Mouse (Mus musculus) urinary bladder, postnatal 10 days (tissue): ENCODE data around the gene Mapkap1.

Experiments used
- DNase-seq: peaks from one replicate; pipeline ENCODE4 v3.0.0; 2022; ENCODE audit warnings: low spot score

Gene Mapkap1

GRCm38 (mm10) chr2:34531801-34532298 lies 125.3 kb downstream of the Mapkap1 start:
- DNase-seq, result no peak

- no peak for DNase-seq
Observed at GRCm38 (mm10) chr2:34532394-34532793, 125.8 kb downstream of the Mapkap1 start.

GRCm38 (mm10) chr2:34533281-34533680 lies 126.7 kb downstream of the Mapkap1 start:
- DNase-seq, result no peak

GRCm38 (mm10) chr2:34534996-34535395 lies 128.4 kb downstream of the Mapkap1 start:
- no peak for DNase-seq

- no peak for DNase-seq
Observed at GRCm38 (mm10) chr2:34537356-34537755, 130.8 kb downstream of the Mapkap1 start.

GRCm38 (mm10) chr2:34543581-34543980 lies 137.0 kb downstream of the Mapkap1 start:
- DNase-seq, result no peak

GRCm38 (mm10) chr2:34544021-34544420 lies 137.4 kb downstream of the Mapkap1 start:
- DNase-seq, result no peak

GRCm38 (mm10) chr2:34544646-34545395 lies 138.2 kb downstream of the Mapkap1 start:
- DNase-seq, result no peak

- no peak for DNase-seq
Observed at GRCm38 (mm10) chr2:34546176-34546677, 139.7 kb downstream of the Mapkap1 start.

GRCm38 (mm10) chr2:34547516-34547915 lies 140.9 kb downstream of the Mapkap1 start:
- DNase-seq, result no peak

- no peak for DNase-seq
Observed at GRCm38 (mm10) chr2:34548961-34549360, 142.4 kb downstream of the Mapkap1 start.

- no peak for DNase-seq
Observed at GRCm38 (mm10) chr2:34549469-34549868, 142.9 kb downstream of the Mapkap1 start.

- no peak for DNase-seq
Observed at GRCm38 (mm10) chr2:34552772-34553171, 146.2 kb downstream of the Mapkap1 start.

- no peak for DNase-seq
Observed at GRCm38 (mm10) chr2:34553580-34554231, 147.1 kb downstream of the Mapkap1 start.

- no peak for DNase-seq
Observed at GRCm38 (mm10) chr2:34560146-34560545, 153.6 kb downstream of the Mapkap1 start.

GRCm38 (mm10) chr2:34563089-34563694 lies 156.6 kb downstream of the Mapkap1 start:
- no peak for DNase-seq

- DNase-seq, result no peak
Observed at GRCm38 (mm10) chr2:34563865-34564264, 157.3 kb downstream of the Mapkap1 start.

GRCm38 (mm10) chr2:34566146-34566545 lies 159.6 kb downstream of the Mapkap1 start:
- no peak for DNase-seq

GRCm38 (mm10) chr2:34566601-34567000 lies 160.0 kb downstream of the Mapkap1 start:
- no peak for DNase-seq

- no peak for DNase-seq
Observed at GRCm38 (mm10) chr2:34569131-34569530, 162.6 kb downstream of the Mapkap1 start.

- no peak for DNase-seq
Observed at GRCm38 (mm10) chr2:34570378-34570777, 163.8 kb downstream of the Mapkap1 start.

- DNase-seq, result no peak
Observed at GRCm38 (mm10) chr2:34571096-34571495, 164.5 kb downstream of the Mapkap1 start.

- no peak for DNase-seq
Observed at GRCm38 (mm10) chr2:34573073-34573472, 166.5 kb downstream of the Mapkap1 start.
